Mouse (Mus musculus): ENCODE data around the gene Leo1.

Leo1 gene

GRCm38 (mm10) chr9:75440796-75441666, at the start of gene Leo1:
Gene Leo1, plus strand, starts transcription at chr9:75441524.
- DNase-seq (ENCODE audit: low read depth): peak; percentile 90

DNA sequence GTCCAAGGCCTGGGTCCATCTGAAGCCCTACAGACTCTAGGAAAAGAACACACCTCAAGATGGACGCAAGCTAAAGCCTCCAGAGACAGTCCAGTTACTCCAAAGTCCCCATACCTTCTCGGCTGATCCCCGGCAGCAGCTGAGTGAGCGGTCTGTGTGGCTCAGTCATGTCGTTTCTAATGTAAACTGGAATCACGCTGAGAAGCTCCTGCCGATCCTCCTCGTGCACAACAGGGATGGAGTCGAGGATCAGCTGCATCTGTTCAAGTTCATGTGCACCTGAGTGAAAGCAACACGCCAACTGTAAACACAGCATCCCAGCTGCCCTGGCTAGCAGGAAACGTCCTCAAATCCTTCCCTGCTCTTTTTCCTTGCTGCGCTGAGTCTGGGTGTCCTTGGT, 48.1 kb upstream of the Leo1 start:
- no peak for DNase-seq (ENCODE audit: low read depth)

DNA sequence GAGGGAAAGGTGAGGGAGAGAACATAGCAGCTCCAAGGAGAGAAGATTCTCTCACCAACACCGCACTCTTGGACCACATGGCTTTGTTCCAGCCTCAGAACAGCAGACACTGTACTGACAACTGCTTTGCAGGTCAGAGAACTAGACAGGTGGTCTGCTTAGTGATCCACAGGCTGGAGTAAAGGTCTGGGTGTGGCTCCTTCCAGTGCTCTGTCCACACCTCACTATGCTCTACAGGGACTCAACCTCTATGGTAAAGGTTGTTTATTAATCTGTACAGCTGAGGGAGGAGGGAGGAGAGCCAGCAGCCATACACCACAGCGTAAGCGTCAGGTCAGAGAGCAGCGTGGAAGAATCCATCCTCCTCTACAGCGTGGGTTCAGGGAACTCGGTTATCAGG, 45.4 kb upstream of the Leo1 start:
- no peak for DNase-seq (ENCODE audit: low read depth)

DNA sequence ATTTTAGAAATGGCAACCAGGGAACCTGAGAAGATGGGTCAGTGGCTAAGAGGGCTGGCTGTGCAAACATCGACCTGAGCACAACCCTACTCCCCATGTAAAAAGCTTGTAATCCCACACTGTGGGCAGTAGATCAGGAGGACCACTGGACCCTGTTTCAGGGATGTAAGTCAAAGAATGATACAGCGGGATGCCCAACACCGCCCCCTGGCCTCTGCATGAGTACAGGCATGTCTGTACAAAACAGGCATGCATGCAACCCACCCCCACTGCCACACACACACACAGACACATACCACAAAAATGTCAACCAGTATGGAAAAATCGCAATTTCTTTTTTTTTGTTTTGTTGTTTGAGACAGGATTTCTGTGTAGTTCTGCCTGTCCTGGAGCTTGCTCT, 42.3 kb upstream of the Leo1 start:
- DNase-seq (ENCODE audit: low read depth): peak; percentile 21

DNA sequence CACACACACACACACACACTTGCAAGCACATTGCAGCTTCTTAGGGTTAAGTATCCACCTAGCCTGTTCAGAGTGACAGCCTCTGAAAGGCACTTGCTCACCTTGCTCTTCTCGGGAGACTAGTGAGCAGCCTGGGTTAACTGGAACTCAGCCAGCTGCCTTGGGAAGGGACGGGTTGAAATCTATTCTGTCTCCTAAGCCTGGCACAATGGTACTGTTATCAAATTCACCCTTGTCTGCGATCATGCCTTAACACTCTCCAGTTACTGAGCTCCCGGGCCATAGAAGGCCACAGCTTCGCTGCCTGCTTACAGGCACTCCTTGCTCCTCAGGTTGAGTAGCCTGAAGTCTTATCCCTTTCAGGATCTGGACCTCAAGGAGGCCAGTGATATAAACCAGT, 40.7 kb upstream of the Leo1 start:
- DNase-seq (ENCODE audit: low read depth): peak; percentile 18

GRCm38 (mm10) chr9:75401593-75402504, 39.5 kb upstream of the Leo1 start:
- peak; percentile 66 for DNase-seq (ENCODE audit: low read depth)

- DNase-seq (ENCODE audit: low read depth): peak; percentile 17
Measured at GRCm38 (mm10) chr9:75403520-75403919, 37.8 kb upstream of the Leo1 start.

DNA sequence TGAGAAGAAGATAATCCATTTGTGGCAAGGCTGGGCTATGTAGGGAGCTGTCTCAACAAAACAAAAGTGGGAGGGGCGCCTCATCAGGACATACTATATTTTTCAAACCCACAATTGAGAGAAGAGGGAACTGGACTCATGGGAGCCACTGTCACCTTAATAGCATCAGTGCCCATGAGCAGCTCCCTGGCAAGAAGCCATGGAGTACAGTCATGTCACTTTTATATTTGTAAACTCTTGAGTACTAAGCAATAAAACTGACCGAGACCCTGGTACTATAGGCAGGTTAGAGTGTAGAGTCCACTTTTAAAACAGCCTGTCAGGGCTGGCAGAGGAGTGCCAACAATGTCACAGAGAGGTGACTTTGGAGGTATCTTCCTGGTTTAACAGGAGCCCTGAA, 35.2 kb upstream of the Leo1 start:
- no peak for DNase-seq (ENCODE audit: low read depth)

DNA sequence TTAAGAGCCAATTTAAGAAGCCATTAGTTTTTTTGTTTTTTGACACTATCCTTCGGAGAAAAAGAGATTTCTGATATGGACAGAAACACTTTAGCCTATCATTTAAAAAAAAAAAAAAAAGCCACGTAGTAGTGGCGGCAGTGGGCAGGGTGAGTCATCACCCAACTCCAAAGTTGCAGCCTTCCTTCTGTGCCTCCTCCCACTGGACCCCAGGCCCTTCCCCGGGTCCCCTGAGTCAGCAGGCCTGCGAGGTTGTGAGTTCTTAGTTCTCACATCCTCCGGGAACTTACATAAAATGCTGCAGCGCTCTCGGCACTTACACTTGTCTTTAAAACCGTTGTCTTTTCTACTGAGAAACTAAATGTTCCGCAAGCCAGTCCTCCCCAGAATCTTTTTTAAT, 33.5 kb upstream of the Leo1 start:
- DNase-seq (ENCODE audit: low read depth): peak; percentile 46

DNA sequence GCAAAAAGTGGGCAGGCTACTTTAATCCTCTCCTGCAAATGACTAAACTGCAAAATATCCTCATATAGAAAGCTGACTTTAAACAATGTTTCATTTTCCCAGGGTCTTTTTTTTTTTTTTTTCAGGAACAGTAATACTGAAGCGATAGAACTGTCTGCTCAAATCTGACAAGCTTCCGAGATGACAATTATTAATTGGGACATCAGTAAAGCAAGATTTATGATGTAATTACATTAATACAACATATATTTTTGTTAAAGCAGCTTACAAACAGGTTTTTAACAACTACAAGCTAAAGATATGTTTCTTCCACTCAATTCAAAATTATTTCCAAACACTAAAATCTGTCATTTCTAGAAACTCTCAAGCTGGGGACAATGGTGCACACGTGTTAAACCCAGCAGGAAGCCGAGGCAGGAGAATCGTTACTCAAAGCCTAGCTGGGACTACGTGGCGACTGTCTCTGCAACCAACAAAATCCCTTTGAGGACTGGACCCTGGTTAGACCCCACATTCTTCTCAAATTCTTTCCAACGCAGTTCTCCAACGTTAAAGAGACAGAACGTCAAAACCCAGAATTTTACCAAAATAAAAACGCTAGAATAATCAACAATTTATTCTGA, 33.0 kb upstream of the Leo1 start:
- peak; percentile 47 for DNase-seq (ENCODE audit: low read depth)

DNA sequence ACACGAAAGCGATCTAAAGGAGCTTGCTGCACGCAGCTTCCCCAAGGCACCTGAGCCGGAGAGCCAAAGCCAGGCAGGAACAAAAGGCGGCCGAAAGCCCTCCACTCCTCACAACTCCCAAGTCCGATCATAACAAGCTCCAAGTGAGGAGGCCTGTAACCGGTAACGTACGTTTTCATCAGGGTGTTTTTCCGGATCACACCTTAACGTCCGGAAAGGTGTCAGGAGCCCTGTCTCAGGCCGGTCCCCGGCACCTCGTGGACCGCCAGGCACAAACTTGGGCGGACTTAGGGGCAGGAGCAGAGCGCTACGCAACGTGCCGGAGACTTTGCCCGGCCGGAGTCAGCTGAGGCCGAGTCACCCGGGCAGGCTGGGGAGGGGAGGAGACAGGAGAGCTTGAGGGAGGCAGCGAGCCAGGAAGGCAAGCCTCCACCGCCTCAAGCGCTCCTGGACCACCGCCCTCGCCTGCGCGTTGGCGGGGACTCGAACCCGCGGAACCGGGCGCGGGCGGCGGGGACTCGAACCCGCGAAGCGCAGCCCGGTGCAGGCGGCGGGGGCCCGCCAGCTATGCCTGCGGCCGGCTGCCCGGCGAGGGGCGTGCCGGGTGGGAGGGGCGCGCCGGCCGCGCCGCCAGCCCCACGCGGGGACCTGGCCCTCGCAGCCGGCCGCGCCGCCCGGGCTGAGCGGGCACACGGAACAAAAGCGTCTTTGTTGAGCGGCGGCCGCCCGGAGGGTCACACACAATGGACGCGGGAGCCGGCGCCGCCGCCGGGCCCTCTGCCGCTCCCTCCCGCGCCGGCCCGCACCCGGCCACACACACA, 32.1 kb upstream of the Leo1 start:
- DNase-seq (ENCODE audit: low read depth): peak; percentile 76

GRCm38 (mm10) chr9:75409852-75410378, 31.4 kb upstream of the Leo1 start, which contains the start of gene Mapk6:
Gene Mapk6, minus strand, starts transcription at chr9:75410005.
- peak; percentile 99 for DNase-seq (ENCODE audit: low read depth)

DNA sequence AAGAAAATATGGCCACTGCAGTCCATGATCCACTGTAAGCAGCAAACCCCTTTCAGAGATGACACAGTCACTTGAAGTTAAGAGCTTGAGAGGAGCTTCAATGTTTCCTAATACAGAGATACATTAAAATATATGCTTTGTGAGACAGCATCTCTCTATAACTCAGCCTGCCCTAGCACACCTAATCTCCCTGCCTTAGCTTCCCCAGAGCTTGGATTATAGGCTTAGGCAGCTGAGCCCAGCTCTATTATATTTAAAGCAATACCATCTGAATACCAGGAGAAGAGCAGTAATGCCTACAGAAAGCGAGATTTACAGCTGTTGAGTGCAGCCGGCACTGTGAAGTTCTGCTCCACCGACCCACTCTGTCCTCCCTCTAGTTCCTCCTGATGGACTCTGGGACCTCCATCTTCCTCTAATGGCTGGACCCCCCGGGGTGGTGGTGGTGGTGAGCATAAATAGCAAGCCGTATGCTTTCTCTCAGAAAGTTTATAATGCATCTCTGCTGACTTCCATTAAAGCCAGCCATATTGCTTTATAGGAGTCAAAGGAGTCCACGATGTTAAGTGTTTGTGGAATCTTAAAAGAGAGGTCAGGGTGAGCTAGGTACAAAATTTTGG, 30.3 kb upstream of the Leo1 start:
- DNase-seq (ENCODE audit: low read depth): no peak

DNA sequence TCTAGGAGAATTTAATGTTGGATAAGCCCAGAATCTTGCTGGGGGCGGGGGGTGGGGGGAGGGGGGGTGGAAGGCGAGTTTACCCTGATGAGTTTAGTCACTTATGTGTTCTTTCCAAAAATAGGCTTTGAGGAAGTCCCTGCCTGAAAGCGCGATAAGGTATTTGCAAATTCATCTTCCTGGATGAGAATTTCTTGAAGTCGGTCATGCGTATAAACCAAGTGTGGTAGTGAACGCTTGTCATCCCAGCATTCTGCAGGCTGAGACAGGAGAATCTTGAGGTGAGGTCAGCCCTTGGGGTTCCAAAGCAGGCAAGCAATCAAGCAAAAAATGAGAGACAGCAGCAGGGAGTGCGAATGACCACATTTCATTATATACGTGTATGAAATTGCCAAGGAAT, 29.7 kb upstream of the Leo1 start:
- DNase-seq (ENCODE audit: low read depth): no peak

DNA sequence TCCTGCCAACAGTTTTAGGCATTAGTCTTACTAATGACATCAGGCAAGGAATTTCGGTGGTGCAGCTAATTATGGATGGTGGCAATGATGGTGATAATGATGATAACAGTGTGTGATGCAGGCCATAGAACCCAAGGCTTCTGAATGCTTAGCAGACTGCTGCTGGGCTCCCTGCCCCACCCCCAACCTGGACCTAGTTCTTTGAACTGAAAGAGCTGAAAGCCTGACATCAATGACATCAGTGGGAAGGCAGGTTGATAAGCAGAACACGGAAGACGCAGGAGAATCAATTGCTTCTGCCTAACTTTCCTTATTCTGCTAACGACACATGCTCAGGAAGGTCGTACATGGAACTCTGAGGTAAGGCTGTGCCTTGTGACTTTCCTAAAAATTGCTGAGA, 28.1 kb upstream of the Leo1 start:
- DNase-seq (ENCODE audit: low read depth): peak; percentile 68

GRCm38 (mm10) chr9:75414204-75414603, 27.1 kb upstream of the Leo1 start:
- DNase-seq (ENCODE audit: low read depth): peak; percentile 84

DNA sequence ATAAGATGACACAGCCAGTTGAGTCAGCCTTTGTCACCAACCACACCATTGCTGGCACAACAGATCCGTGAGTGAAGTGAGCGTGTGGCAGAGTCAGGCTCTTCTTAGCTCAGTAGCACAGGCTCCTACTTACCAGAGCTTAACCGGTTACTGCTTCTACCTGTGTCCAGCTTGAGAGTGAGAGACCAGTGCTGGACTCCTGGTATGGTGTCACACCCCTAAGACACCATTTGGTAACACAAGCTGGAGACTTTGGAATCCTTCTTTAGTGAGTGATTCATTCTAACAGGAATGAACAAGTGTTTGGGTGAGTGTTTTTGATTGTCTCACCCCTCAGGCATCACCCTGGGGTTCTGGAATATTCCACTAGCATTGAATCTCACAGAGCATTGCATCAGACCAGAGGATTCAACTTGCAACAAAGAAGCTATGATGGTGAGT, 19.1 kb upstream of the Leo1 start:
- DNase-seq (ENCODE audit: low read depth): no peak

- no peak for DNase-seq (ENCODE audit: low read depth)
Measured at GRCm38 (mm10) chr9:75423683-75424082, 17.6 kb upstream of the Leo1 start.

DNA sequence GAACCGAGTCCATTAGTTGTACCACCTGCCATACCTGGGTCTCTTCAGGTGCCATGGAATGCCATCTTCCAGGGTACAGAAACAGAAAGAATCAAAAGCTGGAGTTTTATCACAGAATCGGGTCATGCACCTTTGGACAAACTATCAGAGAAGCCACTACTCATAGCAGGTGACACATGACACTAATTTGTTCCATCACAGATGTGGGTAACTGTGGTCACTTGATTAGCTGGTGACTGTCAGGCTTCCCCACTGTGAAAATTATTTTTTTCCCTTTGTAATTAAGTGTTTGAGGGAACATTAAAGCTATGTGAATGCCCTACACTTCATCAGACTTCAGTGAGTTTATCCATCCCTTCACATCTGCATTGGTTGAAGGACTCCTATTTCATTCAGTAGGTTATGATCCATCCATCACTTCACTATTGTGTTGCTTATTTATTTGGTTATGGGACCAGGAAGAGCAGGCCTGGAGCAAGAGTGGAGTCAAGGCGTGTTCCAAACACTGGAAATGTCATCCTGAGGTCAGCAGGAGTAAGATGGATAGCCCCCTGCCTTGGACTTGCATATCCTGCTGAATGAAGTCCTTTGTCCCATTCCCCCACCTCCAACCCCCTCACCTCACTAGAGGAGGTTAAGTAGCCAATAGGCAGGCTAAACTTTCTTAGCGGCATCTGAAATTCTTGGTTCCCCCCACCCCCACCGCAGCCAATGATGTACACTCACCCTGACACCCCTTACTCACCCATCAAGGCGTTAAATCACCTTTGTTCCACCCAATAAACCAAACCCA, 16.8 kb upstream of the Leo1 start:
- DNase-seq (ENCODE audit: low read depth): no peak

Measured in naive thymus-derived CD4-positive, alpha-beta T cell, adult 2 months (primary cell).